Mouse (Mus musculus) B cell, adult 2 months (primary cell): ENCODE data around the gene Scrt2.
"Not testable (repeated sequence)": the region's sequence is repeated elsewhere in the genome, so short reads cannot be mapped to it uniquely, and the experiment has no call there.

Source experiments
- DNase-seq, 2 experiments: peaks; one replicate each; pipeline ENCODE4 v3.0.0; 2022

Gene Scrt2

DNA sequence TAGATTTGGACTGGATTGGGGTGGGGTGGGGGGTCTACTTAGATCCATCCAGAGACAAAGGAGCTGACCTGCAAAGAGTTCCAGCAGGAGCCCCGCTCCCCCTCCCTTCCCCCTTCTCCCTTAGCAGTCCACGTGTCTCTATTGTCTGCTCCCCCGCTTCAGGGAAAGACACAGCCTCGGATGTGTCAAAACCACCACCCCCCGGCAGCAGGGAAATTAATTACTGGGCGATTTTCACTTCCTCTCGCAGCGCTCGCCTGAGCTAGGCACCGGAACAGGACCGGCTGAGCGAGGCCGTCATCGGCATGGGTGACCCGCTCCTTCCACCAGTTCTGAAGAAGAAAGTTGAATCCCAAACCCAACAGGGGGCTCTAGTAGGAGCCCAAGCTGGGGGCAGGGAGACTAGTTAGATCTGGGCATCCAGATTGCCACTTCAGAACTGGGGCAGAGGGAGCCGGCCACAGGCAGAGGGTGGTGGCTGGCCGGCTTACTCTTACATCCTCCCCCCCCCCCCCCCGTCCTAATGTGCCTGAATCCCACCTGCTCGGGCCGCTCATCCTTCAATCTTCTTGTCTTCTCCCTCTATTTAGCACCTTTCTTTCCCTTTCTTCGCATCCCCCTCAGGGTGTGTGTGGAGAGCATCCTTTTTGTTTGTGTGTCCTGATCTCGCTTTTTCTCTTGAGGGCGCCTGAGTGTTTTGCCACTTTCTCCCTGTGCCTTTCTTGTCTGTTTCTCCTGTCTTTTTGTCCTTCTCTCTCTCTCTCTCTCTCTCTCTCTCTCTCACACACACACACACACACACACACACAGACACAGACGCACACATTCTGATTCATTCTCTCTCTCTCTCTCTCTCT lies at the start of gene Scrt2:
Gene Scrt2, plus strand, starts transcription at position 845 of the 857 bp plus-strand sequence.
- DNase-seq = peak; percentile 54 to 59

DNA sequence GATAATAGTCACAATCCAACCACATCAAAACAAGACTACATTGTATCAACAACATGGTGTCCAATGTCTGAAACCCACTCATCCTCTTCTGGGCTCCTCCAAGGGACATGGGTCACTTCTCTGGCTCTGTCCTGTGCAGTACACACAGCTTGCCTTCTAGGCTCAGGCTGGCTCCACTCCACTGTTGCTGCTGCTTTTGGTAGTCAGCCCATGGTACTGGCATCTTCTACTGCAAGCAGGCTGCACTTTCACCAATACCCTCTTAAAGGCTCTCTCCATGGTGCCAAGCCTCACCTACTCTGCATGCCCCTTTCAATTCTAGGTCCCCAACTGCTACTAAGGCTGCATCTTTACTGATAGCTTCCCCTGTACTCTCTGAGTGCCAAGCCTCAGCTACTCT lies 41.2 kb upstream of the Scrt2 start:
- no peak for DNase-seq

- DNase-seq = no peak
Measured at GRCm38 (mm10) chr2:152047116-152048002, 34.0 kb upstream of the Scrt2 start.

DNA sequence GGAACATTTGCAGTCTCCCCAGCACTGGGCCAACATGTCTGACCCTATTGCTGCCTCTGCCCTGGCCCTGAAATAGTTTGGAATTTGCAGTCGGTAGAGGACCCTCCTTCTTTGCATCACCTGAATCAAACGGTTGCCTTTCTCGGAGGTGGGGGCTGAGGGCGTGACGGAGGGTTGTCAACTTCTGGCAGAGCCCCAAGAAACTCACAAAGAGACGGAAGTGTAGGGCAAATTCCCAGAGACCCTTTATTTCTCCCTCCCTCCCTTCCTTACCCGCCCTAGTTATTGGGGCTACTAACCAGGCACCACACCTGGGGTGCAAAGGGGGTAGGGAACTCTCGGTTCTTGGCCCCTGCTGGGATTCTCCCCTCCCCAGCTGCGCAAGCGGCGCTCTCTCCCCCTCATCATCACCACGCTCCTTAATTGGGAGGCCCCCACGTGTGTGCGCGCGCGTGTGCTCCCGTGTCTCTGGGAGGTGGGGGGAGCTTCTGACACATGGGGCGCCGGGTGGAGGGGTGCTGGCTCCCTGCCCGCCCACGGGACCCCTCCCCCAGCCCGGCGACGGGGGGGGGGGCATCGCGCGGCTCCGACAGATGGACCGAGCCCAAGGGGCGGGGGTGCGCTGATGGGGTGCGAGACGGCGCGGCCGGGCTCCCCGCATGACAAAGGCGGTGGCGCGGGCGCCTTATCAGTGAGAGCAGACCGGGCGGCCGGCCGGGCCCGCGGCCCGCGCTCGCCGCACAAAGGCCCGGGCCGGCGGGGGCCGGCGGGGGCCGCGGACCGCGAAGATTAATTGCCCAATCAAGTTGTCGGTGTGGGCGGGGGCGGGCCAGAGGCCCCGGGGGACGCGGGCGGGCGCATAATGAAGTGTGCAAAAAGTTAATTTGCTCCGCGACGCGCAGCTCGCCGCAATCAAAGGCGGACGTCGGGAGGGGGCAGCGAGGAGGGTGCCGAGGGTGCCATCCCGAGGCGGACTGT lies 33.0 kb upstream of the Scrt2 start:
- DNase-seq = no peak

- DNase-seq = no peak
Measured at GRCm38 (mm10) chr2:152048981-152049441, 32.3 kb upstream of the Scrt2 start.

DNA sequence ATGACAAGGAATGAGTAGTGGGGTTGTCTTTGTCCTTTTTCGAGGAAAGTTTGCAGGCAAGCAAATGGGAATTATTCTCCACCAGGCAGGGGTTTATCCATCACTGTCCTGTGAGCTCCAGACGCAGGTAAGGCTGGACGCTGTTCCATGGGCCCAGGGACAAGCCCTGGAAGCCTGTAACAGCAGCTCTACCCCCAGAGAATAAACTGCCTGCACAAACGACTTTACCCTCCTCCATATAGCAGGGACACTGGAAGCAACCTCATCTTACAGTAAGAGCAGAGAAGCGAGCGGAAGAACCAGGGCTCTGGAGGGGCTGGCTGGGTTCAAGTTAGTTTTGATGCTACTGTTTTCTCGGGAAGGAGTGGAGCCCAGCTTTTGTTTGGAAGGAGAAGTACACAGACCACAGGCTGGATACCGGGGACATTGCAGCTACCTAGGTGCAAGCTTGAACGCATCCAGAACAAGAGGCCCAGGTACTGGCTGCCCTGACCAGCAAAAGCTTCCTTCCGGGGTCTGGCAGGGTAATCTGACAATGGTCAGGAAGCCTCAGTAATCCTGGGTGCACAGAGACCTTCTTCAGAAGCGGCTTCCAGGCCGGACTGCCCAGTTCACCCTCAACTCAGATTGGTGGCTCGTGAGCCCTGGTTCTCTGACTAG lies 31.6 kb upstream of the Scrt2 start:
- no peak for DNase-seq

DNA sequence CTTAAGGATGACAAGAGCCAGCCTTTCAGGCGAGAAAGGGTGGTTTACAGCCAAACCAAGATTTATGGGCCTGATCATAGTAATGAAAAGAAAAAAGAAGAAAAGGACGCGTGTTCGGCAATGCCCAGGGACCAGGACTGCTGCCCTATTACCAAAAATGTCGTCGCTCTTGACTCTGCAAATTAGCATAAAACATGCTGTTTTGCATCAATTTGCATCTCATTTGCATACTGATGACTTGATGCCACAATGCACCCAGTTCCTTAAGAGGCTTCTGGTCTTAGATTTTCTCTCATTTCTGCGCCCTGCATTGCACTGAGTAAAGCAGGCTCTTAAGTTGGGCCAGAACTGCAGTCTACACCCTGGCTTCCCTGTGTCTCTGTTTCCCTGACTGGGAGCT lies 31.0 kb upstream of the Scrt2 start:
- no peak for DNase-seq

DNA sequence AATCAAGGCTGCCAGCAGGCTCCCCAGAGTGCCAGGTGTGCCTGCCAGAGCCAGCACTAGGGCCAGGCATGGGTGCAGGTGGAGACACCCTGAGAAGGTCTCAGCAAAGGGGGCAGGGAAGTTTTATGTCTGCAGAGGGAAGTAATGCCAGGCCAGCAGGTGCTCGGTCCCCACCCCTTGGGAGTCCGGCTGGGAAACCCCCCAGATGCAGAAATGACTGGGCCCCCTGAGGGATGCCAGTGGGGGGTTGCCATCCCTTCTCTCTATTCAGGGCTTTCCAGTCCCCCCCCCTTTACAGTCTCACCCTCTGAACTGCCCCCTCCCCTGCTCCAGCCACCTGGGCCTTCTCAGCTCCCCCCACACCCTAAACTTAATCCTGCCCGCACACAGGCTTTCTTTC lies 29.3 kb upstream of the Scrt2 start:
- no peak for DNase-seq

DNA sequence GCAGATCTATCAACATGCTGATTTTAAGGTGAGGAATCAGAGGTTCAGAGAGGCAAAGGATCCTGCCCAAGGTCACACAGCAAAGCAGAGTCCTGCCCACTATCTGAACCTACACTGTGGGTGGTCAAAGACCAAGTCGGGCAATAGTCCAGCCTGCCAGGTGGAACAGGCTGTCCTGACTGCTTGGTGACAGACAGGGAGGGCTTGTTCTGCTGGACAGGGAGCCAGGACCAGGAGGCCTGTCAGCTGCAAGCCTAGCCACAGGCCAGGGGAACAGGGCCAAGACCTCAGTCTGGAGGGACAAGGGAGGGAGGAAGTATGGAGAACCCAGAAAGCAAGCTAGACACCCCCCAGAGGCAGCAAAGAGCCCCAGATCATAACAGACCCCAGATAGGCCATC lies 25.9 kb upstream of the Scrt2 start:
- no peak for DNase-seq

GRCm38 (mm10) chr2:152056368-152057251 lies 24.7 kb upstream of the Scrt2 start:
- no peak for DNase-seq

GRCm38 (mm10) chr2:152057252-152057563 lies 24.1 kb upstream of the Scrt2 start:
- no peak for DNase-seq

DNA sequence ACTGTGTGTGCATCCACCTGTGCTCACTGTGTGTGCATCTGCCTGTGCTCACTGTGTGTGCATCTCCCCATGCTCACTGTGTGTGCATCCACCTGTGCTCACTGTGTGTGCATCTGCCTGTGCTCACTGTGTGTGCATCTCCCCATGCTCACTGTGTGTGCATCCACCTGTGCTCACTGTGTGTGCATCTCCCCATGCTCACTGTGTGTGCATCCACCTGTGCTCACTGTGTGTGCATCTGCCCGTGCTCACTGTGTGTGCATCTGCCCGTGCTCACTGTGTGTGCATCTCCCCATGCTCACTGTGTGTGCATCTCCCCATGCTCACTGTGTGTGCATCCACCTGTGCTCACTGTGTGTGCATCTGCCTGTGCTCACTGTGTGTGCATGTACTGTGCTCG lies 18.5 kb upstream of the Scrt2 start:
- not testable (repeated sequence) for DNase-seq

- no peak for DNase-seq
Measured at GRCm38 (mm10) chr2:152068660-152069433, 12.5 kb upstream of the Scrt2 start.

- no peak for DNase-seq
Measured at GRCm38 (mm10) chr2:152069434-152069786, 11.9 kb upstream of the Scrt2 start.

DNA sequence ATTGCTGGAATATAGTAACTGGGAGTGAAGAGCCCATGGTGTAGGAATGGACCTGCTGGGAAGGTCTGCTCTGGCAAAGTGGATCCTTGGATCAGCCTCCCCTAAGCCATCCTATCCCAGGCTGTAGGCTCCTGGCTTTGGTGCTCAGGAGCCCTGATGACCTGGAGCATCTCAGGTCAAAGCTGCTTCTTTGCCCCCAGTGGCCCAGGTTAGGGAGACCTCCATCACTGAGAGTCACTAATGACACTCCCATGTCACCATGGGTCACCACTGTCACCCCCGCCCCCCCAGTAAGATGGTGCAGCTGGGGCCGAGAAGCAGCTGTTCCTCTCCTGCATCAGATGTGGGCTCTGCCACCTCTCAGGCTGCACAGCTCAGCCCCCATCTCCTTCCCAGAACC lies 11.4 kb upstream of the Scrt2 start:
- no peak for DNase-seq

- no peak for DNase-seq
Measured at GRCm38 (mm10) chr2:152074521-152074920, 6.8 kb upstream of the Scrt2 start.

DNA sequence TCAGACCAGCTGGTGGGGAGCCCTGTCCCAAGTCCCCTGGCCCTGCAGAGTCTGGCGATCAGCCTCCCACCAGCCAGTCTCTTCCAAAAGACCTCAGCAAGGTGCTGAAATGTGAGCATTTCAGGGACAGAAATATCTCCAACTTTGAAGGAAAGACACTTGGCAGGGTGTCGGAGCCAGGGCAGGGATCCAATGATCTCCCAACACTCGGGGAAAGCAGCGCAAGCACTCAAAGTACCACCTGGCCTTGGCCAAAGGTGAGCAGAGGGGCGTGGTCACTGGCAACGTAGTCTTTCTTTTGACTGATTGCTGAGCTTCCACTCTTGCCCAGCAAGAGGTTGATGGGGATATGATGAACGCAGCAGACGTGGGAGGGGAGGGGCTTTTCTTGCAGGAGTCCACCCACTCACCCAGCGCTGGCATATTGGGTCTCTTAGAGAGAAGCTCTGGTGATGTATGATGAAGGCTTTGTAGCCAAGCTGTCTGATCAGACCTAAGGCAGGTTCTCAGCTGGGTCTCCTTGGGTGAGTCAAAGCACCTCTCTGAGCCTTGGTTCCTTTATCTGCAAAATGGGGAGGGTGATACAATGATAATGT lies 5.9 kb upstream of the Scrt2 start:
- DNase-seq = no peak

- DNase-seq = no peak
Measured at GRCm38 (mm10) chr2:152077337-152077736, 4.0 kb upstream of the Scrt2 start.

DNA sequence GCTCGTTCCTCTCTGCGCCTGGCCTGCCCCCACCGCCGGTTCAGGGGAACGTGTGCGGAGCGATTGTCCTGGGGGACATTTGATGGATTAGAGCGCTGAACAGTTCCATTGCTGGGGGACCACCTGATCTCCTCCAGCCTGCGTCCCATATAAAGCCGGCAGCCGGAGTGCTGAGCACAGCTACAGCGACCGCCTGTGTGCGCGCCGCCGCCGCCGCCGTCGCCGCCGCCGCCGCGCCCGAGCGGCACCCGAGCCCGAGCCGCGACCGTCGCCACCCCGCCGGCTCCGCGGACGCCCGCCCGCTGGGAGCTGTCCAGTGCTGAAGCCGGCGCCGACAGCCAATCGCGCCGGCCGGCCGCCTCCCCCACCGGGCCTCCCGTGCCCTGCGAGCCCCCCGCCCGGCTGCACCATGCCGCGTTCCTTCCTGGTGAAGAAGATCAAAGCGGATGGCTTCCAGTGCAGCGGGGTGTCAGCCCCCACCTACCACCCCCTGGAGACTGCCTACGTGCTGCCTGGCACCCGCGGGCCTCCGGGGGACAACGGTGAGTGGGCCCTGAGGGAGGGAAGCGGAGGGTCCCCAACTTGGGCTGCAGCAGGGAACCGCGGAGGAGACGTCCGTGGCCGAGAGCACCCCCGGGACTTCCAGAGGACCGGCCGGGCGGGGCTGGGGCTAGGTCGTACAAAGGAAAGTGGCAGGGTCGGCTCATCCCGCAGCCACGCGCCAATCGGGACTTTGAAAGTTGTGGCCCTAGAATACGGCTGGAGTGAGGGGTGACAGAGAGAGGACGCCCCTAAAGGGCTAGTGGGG lies 516 bp downstream of the Scrt2 start:
- DNase-seq = peak; percentile 74 to 77
